Mouse (Mus musculus) embryo, embryonic 9.5 days (tissue): ENCODE measurements around the gene AB124611.
"Not testable (repeated sequence)": the region's sequence is repeated elsewhere in the genome, so short reads cannot be mapped to it uniquely, and the experiment has no call there.

Experiments
- DNase-seq: peaks from one replicate; pipeline ENCODE4 v3.0.0-alpha.2; 2017; ENCODE audit errors: extremely low spot score

Gene AB124611

DNA sequence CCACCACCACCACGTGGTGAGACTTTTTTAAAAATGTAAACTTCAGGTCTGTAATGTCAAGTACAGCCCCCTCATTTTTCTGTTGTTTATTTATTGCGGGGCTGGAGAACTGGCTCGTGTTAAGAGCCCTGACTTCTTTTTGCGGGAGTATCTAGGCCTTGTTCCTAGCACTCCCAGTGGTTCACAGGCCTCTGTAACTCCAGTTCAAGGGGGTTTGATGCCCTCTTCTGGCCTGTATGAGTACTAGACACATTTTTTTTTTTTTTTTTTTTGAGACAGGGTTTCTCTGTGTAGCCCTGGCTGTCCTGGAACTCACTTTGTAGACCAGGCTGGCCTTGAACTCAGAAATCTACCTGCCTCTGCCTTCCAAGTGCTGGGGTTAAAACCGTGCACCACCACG, 7.3 kb upstream of the AB124611 start:
- not testable (repeated sequence) for DNase-seq

DNA sequence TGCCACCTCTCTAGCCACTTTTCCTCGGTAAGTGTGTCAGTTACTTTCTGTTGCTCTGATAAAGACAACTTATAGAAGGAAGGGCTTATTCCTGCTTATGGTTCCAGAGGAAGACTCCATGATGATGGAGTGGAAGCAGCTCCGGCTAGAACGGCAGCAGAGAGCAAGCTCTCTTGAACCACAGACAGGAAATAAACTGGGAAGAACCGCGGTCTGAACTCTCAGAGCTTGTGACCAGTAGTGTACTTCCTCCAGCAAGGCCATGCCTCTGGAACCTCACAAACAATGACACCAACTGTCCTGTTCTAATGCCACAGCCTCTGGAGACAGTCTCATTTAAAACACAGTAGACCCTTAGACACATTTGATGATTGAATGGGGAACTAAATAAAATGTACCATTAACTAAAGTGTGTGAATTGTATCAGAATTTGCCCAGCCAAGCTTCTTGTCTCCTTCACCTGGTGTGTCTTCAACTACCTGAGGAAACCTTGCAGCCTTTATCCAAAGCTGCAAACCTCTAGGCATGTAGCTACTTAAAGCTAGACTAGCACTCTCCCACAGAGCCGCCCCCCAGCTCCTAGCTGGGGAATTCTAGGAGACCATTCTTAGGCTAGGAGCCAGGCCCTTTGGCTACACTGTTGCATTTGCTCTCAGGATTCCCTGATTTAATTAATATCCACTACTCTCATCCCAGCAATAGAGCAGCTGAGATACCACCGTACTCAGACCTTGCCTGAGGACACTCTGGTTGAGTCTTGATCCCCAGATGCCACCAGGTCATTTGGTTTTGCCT, 637 bp upstream of the AB124611 start:
- no peak for DNase-seq

DNA sequence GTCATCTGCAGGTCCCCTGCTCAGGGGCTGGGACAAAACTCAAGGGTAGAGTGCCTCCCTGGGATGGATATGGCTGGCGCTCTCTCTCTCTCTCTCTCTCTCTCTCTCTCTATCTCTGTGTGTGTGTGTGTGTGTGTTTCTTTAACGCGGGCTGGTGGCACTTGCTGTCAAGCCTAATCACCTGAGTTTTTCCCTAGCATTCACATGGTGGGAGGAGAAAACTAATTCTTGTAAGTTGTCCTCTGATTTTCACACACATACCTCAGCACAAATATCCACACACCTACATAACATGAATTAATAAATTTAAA, 613 bp downstream of the AB124611 start:
- no peak for DNase-seq

DNA sequence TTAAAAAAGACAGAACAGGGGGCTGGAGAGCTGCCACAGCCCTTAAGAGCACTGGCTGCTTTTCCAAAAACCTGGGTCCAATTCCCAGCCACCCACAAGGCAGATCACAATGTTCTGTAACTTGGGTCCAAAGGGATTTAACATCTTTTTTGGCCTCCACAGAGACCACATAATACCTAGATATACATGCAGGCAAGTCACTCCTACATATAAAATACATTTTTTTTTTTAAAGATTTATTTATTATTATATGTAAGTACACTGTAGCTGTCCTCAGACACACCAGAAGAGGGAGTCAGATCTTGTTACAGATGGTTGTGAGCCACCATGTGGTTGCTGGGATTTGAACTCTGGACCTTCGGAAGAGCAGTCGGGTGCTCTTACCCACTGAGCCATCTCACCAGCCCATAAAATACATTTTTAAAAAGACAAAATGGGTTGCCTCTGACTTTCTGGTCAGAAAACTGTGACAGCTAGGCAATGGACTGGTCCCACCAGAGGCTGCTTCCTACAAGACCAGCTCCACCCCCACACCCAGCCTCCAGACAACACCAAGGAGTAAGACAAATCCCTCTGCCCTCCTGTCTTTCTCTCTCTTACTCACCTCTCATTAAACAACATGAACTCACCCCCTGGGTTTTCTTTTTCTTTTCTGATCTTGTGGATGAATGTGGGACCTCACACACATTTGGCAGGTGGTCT, 1.3 kb downstream of the AB124611 start:
- DNase-seq: no peak

DNA sequence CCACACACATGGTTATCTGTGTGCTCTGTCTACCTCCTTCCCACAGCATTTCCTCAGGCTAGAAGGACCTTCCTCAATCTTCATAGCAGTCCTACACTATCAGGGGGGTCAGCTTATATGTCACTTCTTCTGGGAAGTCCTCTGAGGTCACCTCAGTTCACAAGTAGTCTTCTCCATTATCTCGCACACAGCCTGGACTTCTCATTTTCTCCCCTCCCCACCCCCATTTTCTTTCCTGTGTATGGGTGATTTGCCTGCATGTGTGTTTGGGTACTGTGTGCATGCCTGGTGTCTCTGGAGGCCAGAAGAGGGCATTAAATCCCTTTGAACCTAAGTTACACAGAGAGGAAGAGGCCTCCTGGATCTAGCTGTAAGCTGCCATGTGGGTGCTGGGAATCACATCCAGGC, 1.9 kb downstream of the AB124611 start:
- DNase-seq: no peak

DNA sequence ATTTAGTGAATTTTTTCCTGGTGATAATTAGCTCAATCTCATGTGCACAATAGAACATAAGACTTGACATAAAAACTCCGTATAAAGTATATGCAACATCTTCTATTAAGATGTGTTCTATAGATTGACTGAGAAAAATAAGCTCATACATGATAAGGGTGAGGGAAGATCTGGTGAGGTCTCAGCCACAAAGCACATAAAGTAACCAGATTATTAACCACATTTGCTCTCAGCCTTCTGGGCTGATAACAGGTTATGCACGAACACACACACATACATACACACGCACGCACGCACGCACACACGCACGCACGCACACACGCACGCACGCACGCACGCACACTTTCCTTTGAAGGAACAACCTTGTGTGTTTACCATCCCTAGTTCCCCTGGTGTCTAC, 10.5 kb downstream of the AB124611 start:
- DNase-seq: no peak

DNA sequence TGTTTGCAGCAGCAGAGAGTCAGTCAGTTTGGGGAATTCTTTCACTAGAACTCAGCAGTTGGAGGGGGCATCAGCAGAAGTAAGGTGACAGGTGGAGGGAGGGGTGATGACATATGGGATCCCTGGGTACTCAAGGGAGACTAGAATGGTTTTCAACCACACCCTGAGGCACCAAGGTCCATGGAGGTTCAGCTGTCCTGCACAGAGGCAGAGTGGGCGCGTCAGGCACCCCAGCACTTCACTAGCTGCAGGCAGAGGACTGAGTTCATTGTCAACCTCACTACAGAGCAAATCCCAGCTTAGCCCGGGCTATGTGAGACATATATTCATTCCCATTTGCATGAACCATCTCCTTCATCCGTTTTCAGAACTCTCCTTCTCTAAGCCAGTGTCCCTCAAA, 11.0 kb downstream of the AB124611 start:
- no peak for DNase-seq

DNA sequence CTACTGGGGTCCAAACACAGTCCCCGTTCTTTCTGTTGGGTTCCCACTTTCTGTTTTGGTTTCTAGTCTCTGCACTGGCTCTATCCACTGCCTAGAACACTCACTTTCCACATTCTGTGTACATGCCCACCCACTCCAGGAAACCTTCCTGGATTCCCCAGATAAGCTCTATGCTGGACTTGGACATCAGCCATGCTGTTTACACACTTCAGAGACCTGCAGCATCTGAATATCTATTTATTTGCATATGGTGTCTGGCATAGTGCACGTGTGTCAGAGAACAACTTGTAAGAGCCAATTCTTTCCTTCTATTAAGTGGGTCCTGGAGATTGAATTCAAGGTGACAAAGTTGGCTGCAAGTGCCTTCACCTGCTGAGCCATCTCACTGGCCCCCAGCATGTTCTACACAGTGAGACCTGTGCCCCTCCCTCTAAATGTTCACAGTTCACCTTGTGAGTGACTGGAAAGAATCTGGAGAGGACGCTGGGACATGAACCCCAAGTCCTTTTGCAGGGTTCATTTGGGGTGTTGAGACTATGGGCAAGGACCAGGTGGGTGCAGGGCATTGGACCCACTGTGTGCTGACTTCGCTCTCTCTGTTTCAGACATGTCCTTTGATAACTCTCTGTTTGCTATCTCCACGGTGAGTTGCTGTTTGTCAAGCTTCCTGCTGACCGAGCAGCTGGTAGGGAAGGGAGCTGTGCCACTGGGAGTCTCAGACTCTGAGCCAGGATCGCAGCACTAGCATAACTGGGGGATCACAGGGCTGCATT, 14.2 kb downstream of the AB124611 start:
- DNase-seq: no peak

DNA sequence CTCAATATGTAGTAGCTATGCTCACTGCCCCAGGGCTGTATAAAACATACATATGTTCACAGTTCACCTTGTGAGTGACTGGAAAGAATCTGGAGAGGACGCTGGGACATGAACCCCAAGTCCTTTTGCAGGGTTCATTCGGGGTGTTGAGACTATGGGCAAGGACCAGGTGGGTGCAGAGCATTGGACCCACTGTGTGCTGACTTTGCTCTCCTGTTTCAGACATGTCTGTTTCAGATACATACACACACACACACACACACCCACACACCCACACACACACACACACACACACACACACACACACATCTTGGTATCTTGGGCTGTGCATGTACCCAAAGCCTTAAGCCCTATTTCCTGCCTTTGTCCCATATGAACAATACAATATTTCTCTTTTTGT, 16.0 kb downstream of the AB124611 start:
- not testable (repeated sequence) for DNase-seq

DNA sequence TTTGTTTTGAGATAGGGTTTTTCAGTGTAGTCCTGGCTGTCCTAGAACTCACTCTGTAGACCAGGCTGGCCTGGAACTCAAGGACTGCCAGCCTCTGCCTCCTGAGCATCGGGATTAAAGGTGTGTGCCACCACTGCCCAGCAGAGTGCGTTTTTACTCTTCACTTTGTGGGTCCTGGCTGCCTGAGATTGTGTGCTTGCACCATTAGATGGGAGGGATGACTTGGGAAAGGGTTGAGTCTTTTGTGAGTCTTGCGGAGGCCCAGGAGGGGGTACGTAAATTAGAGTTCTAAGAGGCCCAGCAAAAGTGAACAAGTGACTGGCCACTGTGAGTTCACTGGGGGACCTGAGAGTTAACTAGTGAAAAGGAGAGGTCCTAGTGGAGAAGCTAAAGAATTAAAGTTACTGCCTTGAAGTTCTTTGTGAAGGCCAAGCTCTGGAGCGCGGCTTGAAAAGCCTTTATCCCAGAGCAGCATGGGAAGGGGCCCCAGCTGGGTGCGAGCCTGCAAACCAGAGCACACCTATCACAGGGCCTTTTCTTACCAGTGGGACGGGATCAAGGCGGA, 19.5 kb downstream of the AB124611 start:
- no peak for DNase-seq

DNA sequence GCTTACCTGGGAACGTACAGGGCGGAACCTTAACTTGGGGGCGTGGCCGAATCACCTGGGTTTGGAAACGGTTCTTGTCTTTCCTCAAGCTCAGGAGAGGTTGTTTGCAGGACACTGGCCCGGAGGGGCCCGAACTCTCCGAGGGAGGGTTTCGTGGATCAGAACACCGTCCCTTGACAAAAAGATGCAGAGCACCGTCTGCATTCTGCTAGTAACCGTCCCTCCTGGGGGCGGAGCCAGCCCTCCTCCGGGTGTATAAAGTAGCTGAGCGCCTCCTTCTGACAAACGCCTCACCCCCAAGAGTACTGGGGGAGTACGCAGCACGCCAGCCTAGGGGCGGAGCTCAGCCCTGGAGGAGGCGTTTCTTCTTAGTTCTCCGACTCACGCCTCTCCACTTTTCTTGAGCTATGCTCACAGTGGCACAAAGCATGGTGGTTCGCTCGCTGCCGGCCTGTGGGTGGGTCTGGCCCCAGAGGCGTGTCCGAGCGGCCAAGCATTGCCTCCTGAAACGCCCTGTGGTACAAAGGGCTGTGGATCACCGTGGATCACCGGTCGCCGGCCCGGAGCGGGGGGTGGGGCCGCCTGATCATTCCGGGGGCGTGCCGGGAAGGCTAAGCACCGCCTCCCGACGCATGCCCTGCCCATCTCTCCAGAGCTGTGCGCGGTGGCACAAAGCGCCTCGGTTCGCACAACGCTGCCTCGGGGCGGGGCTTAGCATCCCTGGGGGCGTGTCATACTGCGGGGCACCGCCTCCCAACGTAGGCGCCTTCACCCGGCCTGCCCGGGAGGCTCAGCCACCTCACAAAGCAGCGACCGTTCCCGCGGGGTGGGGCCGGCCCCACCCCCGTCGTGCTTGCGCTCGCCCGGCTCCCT, 20.2 kb downstream of the AB124611 start:
- DNase-seq: peak; percentile 100

DNA sequence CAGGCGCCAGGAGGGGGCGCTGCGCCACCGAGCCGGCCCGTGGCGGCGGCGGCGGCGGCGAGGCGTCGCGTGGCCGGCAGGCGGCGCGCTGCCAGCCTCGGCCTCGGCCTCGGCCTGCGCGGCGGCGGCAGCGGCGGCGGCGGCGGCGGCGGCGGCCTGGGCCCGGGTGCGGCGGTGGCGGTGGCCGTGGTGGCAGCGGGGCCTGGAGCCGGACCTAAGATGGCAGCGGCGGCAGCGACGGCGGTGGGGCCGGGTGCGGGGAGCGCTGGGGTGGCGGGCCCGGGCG, 20.8 kb downstream of the AB124611 start, which contains the start of gene Carm1:
Gene Carm1, plus strand, starts transcription at position 106 of the 286 bp plus-strand sequence.
- no peak for DNase-seq

DNA sequence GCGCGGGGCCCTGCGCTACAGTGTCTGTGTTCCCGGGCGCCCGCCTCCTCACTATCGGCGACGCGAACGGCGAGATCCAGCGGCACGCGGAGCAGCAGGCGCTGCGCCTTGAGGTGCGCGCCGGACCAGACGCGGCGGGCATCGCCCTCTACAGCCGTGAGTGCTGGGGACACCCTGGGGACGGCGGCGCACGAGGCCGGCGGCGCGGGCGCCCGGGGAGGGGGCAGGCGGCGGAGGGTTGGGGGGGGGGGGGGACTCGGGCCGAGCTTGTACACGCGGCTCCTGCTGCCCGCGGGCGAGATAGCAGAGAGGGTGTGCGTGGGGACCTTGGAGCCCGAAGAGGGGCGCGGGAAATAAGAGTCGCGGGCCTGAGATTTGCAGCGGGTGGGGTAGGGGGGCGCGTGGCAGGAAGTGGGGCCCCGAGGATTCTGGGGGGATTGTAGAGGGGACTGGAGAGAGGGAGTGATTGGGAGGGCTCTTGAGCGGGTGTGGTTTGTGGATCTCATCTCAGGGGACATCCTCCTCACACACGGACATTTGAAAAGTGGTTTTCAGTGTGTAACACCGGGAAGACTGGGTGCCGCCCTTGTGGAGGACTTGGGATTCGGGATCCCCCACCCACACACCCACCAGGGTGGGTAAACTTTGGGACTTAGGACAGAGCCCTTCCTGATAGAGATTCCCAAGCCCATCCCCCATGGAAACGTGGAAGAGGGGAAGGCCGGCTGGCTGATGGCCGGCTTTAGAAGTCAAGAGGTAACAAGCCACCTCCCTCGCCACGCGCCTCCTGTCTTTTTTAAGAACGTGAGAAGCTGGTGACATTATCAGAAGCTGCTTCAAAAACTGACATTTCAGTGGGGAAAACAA, 21.3 kb downstream of the AB124611 start:
- DNase-seq: peak; percentile 73

DNA sequence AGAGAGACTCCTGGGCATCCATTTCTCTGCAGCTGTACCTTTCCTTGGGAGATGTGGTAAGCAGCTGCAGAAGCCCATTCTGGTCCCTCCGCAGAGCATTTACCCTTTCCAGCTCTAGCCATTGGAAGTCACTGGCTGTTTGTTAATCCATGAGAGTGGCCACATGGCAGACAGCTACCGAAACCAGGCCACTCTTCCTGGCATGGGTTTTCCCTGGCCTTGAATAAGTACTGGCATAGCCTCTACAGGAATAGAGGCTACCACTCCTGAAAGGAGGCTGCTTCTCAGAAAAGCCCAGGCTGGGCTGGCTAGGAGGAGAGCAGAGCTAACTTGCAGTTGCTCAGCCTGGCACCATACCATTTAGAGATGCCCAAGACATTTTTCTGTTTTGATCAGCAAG, 25.1 kb downstream of the AB124611 start:
- no peak for DNase-seq

DNA sequence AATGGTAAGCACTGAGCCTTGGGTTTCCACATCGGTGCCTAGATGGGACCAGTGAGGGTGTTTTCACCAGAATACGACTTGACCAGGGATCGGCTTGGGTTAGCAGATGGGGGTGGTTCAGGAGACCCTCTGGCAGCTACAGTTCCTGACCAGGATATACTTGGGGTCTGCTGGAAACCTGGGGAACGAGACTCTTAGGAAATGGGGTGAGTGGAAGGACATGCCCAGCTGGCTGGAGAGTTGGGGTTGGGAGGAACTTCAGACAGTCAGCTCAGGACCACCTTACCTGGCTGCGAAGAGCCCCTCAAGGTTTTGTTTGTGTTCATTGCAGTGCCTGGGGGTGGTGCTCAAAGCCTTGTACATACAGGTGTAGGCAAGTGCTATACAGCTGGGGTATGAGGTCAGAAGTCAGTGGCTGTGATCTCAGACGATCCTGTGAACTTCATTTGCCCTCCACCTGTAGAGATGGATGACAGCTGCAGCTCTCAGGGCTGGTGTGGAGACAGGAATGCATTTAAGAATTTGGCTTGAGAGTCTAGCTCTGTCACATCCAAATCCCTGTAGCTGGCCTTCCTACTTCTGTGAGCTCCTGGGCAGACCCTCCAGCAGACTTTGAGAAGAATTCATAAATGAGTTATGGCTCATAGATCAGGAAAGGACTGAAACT, 27.8 kb downstream of the AB124611 start:
- no peak for DNase-seq

DNA sequence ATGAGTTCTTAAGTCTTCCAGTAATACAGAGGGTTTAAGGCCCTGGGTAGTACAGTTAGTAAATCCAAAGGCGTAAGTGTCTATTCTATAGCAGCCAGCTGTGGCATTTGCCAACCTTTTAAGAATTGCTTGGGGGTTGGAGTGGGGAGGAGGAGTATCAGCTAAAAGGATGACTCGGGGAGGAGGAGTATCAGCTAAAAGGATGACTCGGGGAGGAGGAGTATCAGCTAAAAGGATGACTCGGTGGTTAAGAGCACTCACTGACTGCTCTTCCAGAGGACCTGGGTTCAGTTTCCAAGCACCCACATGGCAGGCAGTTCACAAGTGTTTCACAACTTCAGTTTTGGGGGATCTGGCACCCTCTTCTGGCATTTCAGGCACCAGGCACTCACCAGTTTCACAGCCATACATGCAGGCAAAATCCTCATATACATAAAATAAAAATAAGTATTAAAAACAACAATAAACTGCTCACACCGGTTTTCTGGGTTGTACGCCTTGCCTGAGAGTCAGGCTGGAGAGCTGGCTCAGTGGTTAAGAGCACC, 29.3 kb downstream of the AB124611 start:
- no peak for DNase-seq

DNA sequence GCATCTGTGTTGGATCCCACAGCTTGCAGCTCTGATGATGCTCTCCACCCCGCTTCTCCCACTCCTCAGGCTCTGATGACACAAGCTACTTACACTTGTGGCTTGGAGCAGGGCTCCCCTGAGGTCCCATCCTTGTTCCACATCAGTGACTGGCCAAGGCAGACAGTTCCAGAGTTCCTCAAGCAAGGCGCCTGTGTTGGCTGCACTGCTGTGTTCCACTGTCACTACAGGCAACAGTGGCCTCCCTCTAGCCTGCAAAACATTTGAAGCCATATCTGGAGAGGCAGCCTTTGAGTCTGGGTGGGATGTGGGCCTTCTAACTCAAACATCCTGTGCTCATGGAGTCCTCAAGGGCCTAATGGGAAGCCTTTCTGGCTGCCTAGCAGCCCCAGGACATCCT, 31.0 kb downstream of the AB124611 start:
- no peak for DNase-seq

DNA sequence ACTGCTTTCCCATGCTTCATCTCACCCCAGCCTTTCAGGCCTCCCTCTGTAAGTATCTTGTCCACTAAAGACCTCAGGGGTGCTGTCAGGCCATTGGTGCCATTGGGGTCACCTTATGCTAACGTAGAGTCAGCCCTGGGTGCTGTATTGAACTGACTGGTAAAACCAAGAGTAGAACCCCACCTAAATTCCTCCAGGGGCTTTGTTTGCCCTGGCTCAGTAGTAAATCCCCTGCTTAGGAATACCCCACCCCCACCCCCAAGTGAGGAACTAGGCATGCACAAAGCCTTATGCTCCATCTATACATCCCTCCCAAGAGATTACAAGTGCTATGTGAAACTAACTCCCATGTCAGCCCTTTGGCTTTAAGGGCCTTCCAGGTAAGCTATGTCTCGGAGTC, 31.6 kb downstream of the AB124611 start:
- DNase-seq: no peak

DNA sequence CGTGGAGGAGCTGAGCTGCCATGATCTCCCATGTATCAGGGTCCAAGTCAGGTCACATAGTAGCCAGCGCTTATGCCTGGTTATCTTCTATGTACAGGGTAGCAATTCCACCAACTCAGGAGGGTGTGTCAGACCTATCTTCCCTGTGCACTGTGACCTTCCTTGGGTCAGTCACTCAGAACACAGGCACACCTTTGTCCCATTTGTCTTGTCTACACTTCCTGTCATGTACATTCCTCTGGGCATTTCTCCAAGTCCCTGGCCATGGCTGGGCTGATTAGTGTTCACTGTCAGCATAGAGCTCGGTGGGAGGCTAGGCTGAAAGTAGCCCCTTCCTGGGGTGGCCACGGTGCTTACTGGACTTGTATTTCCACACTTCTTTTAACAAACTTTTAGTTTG, 32.4 kb downstream of the AB124611 start:
- DNase-seq: no peak

DNA sequence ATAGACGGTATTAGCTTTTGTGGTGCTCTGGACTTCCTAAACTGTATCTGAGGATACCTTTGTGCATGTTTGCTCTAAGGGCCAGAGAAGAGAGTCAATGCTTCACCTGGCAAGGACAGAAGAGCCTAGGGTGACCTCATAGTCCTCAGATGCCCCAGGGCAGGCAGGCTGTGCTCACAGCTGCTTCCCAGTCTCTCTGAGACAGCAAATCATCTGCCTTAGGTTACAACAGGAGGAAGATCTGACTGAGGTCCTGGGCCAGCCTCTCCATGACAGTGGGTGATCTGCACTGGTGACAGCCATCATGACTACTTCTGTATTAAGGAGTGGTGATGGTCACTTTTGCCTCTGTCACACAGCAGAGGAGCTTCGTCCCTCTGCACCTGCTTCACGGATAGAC, 33.2 kb downstream of the AB124611 start:
- DNase-seq: no peak
